8 mouse cellular contexts compared by ENCODE assay signal in the genomic region with DNA sequence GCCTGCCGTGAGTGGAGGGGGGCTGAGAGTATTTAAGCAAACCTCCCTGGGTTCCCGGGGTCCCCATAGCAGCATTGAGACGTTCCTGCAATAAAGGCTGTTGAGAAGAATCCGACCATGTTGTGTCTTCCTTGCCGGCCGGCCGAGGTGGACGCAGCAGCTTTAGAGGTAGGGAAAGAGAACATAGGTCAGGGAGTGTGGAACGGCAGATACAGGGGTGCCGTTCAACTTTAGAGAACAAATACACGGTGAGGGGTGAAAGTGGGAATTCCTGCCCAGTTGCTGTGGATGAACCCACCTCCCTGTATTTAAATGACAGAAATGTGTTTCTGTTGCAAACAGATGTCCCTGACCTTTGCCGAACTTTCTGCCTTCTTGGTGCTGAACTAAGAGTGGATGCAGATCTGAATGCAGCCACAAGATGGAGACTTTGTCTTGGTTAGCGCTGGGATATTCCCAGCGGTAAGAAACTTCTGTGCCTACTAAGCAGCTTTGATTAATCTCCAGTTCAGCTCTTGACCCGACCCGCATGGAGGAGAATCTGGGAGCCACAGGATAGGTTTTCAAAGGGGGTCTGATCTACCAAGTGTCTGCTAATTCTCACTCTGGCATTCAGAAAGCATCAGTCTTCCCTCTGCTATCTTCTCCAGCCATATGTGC. TPM values are rescaled to one million over a fixed set of nuclear protein-coding genes. Genes with fewer than 3 reads are reported as not detected.
DNase-seq lines count a peak whose midpoint lies in the region; ATAC-seq lines count a peak whose summit lies in the region.

No protein-coding gene starts in this region.

- no peaks in the 10 kb centered on the region for H3K36me3 ChIP-seq in neural tube, embryonic 15.5 days
- no peaks in the 10 kb centered on the region for H3K36me3 ChIP-seq in limb, embryonic 10.5 days

- H3K9me3 ChIP-seq in neural tube, embryonic 15.5 days (replicated peaks), result no peaks in the 10 kb centered on the region
- no peaks in the 10 kb centered on the region for H3K9me3 ChIP-seq in limb, embryonic 10.5 days (replicated peaks)

- no peak overlapping the region for H3K4me2 ChIP-seq in neural tube, embryonic 15.5 days

- WGBS in neural tube, embryonic 15.5 days, result 61% methylated on average over 16 of the region's 16 CpGs
- 52% methylated on average over 16 of the region's 16 CpGs for WGBS in limb, embryonic 10.5 days

- no peaks in the 10 kb centered on the region for H3K4me1 ChIP-seq in neural tube, embryonic 15.5 days
- peaks cover 17% of the 10 kb centered on the region for H3K4me1 ChIP-seq in limb, embryonic 10.5 days

- H3K27me3 ChIP-seq in neural tube, embryonic 15.5 days (replicated peaks), result no peaks in the 10 kb centered on the region
- H3K27me3 ChIP-seq in limb, embryonic 10.5 days (ENCODE audit: low read depth, poor library complexity, severe bottlenecking), result no peaks in the 10 kb centered on the region

- no peak for ATAC-seq in neural tube, embryonic 15.5 days (ENCODE audit: low FRiP score)

- no peak overlapping the region for H3K27ac ChIP-seq in neural tube, embryonic 15.5 days (replicated peaks)
- H3K27ac ChIP-seq in limb, embryonic 10.5 days, result no peak overlapping the region

- H3K4me3 ChIP-seq in neural tube, embryonic 15.5 days (replicated peaks), result no peak overlapping the region
- no peak overlapping the region for H3K4me3 ChIP-seq in limb, embryonic 10.5 days

- DNase-seq in adrenal gland, adult (ENCODE audit: inconsistent age in 2 of 2, low spot score in 1 of 2), result peak; percentile 45 to 79
- DNase-seq in adrenal gland, postnatal 4 days (ENCODE audit: low spot score in 2 of 2), result no peak
- DNase-seq in neural tube, embryonic 10.5 days (ENCODE audit: extremely low spot score, low spot score), result peak; percentile 46
- peak; percentile 70 for DNase-seq in cerebellum, adult 8-10 months
- DNase-seq in heart, postnatal 4 days, result peak; percentile 65
- DNase-seq in limb, embryonic 10.5 days (ENCODE audit: low spot score), result peak; percentile 56
- peak; percentile 79 for DNase-seq in retina, postnatal 1 day

- no peak overlapping the region for H3K9ac ChIP-seq in neural tube, embryonic 15.5 days (replicated peaks)

RNA-seq across cellular contexts. Expression of a gene that starts 16.8 kb away (rescaled TPM):
- 1 to 10 TPM; 1.0 to 1.8 TPM for total RNA-seq in adrenal gland, postnatal 4 days (2021)
- polyA plus RNA-seq in neural tube, embryonic 15.5 days (2015; fragmentation: Nextera tagmentation; extraction: Ambion mirVana), result 0.27 and 2.2 TPM in 2 replicates
- 1 to 10 TPM; 2.3 to 2.4 TPM for total RNA-seq in heart, postnatal 4 days (2021)
- 0.31 and 0.66 TPM in 2 replicates for polyA plus RNA-seq in limb, embryonic 10.5 days (2016; fragmentation: Nextera tagmentation; extraction: Ambion mirVana)

Comparison
In these comparisons a context has a peak if more than half of its experiments do, and no peak if none do; other contexts are left out.
1. DNase-seq: peak in adrenal gland, adult (2 of 2), neural tube, embryonic 10.5 days (single experiment), cerebellum, adult 8-10 months (single experiment), heart, postnatal 4 days (single experiment), limb, embryonic 10.5 days (single experiment) and retina, postnatal 1 day (single experiment); none in adrenal gland, postnatal 4 days (0 of 2).